Mouse (Mus musculus) thymus, postnatal 25 days (tissue): ENCODE results near the gene Rab17.

Experiments used
- DNase-seq: peaks from one replicate; pipeline ENCODE4 v3.0.0; 2022

Rab17 gene

GRCm38 (mm10) chr1:90969347-90969784, at the start of gene Rab17:
Gene Rab17, minus strand, starts transcription at chr1:90969661.
- no peak for DNase-seq

DNA sequence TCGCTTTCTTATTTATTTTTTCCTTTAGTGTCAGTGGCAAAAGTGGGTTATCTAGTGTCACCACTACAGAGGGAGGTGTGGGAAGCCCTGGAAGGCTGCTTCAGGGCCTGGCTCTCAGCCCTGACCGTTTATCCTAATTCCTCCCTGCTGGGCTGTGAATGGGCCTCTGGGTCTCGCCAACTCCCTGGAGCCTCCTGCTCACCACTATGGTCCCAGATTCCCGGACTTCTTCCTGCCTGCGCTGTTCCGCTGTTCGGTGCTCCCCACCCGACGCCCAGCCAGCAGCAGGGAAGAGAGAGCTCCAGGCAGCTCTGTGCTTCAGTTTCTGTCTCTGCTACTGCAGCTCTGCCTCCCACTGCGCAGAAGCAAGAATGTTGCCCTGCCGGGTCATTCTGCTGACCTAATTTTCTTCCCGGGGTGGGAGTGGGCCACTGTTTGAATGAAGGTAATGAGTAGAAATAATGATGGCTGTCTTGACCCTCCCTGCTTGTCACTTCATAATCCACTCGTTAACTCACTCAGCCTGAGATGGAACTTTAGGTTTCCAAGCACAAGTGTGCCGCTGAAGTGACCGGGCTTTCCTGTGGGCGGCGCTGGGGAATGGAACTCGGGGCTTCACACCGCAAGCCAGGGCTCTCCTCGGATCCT, 47.8 kb upstream of the Rab17 start:
- no peak for DNase-seq

GRCm38 (mm10) chr1:91015571-91015970, 46.1 kb upstream of the Rab17 start:
- DNase-seq, result no peak

DNA sequence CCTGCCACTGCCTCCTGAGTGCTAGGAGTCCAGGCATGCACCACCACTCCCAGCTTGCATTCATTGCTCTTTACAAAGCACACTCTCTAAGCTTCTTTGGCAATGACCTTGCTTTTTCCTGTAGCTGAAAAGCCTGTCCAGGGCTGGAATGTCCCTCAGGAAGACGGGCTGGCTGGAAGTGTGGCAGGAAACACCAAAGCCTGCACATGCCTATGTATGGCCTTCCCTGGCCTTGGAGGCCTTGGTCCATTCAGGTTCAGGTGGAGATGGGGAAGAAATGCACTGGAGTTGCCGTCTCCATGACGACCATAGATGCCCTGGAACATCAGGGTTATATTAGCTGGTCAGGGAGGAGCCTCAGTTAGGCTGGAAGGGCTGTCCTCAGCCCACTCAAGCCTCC, 44.3 kb upstream of the Rab17 start:
- DNase-seq, result no peak

DNA sequence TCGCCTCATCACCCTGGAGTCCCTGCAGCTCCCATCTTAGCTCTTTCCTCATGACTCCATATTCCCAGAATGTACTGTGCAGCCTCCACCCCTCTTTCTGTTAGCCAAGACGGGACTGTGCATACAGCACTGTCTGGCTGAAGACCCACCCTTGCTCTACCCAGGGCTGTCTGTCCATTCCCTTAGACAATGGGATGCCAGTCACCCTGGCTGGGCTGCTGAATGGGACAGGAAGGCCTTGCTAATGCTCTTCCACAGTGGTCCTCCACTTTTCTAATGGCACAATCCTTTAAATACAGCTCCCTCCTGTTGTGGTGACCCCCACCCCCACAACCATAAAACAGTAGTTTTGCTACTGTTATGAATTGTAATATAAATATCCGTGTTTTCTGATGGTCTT, 41.9 kb upstream of the Rab17 start:
- no peak for DNase-seq

DNA sequence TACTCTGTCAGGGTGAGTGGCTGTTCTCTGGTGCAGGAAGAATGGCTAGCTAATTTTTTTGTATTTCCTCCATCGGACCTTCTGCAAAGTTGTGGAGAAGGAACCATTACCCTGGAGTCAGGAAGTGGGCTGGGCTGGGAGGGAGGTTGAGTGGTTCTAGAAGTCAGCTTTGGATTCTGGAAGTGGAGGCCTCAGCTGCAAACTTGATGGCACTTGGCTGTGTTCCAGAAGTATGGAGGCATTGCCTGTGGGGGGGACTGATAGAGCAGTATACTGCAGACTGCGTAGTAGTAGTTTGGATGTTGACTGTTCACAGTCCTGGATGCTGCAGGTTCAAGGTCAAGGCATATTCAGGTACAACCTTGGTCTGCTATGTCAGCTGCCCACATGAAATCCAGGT, 41.3 kb upstream of the Rab17 start:
- no peak for DNase-seq

- no peak for DNase-seq
Measured at GRCm38 (mm10) chr1:91010216-91010615, 40.8 kb upstream of the Rab17 start.

- DNase-seq, result no peak
Measured at GRCm38 (mm10) chr1:91009266-91009665, 39.8 kb upstream of the Rab17 start.

GRCm38 (mm10) chr1:91008746-91009145, 39.3 kb upstream of the Rab17 start:
- DNase-seq, result no peak

GRCm38 (mm10) chr1:91008147-91008682, 38.8 kb upstream of the Rab17 start:
- DNase-seq, result no peak

GRCm38 (mm10) chr1:91006708-91007107, 37.2 kb upstream of the Rab17 start:
- no peak for DNase-seq

DNA sequence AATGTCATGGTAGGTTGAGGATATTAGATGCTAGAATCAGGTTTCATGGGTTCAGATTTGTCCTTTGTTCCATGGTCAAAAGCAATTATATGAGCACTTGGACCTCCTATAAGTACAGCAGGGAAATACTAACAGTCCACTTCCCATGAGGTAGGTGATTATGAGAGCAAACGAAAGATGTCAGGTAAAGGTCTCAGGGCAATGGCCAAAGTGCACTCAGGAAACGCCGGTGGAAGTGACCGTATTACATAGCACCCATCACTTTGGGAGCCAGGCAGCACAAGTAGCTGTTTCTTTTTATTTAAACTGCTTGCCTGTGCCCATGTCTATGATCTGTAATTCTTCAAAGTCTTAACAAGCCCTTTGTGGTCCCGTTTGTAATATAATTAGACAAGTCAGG, 36.6 kb upstream of the Rab17 start:
- no peak for DNase-seq

DNA sequence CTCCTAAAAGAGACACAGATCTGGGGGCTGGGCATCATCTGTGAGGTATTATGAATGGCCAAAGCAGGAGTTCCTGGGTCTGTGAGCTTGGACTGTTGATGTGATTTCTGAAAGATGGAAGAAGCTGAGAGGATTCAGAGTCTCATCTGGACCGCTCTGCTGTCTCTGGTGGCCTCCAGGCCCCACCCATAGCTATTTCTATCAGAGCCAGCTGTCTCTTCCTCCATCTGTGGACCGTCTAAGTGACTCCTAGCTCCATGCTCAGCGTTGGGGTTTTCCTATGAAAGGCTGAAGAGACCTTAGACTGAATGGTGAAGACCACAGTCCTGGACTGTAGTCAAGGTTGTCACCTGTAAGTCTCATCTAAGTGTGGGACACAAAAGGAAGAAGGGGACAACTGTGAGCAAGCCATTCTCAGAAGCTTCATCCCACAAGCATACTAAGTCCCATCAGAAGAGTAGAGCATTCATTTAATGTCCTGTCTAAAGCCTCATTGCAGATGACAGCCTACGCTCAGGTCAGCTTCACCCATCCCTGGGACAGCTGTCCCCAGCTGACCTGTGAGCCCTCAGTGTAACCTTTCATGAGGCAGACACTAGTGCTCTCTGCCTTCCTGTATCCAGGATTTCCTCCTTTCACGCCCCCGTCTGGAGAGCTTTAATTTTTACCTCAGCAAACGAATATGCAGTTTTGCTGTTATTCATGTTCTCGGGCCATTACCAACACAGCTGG, 34.2 kb upstream of the Rab17 start:
- no peak for DNase-seq

DNA sequence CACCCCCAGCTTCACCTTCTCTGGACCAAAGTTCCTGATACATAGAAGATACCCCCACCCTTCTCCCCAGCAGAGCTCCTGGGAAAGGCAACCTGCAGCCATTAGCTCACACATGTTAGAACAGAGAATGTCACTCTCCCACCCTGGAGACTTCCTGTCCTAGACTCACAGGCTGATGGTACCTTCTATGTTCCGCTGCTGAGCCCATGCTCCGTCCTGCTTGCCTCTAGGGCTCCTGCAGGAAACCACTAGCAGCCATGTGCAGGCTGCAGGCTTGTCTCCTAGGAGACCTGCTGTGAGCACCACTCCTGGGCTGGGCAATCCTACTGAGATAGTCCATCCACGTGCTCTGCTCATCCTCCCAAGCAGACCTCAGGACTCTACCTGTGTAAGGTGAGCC, 33.2 kb upstream of the Rab17 start:
- no peak for DNase-seq

DNA sequence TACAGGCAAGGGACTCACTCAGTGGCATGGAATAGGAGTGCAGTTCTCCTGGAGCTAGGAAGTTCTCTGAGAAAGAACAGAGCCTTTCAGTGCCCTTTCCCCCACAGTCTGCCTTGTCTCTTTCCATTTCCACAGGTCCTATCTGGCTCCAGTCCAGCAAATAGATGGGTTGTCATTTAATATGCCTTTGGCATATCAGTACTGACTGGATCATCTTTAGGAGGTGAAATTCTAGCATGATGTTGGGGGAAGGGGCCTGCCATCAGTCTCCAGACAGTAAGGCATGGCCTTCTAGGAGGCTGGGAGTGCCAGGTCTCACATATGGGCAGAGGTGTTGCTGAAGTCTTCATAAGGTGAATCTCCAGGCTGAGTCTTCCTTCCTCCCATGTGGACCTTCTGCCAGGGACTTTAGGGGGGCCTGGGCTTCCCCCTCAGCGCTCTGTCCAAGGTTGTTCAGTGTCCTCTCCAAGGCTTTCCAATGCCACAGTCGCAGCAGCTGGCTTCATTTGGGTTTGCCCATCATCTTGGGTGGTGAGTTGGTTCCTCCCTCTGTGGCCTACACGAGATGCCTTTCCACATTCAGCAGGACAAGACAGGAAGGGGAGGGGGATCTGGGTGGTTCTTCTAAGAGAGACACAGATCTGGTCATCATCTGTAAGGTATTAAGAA, 32.5 kb upstream of the Rab17 start:
- DNase-seq, result no peak

- DNase-seq, result no peak
Measured at GRCm38 (mm10) chr1:91001101-91001500, 31.6 kb upstream of the Rab17 start.

GRCm38 (mm10) chr1:90999911-91000601, 30.6 kb upstream of the Rab17 start:
- DNase-seq, result no peak

DNA sequence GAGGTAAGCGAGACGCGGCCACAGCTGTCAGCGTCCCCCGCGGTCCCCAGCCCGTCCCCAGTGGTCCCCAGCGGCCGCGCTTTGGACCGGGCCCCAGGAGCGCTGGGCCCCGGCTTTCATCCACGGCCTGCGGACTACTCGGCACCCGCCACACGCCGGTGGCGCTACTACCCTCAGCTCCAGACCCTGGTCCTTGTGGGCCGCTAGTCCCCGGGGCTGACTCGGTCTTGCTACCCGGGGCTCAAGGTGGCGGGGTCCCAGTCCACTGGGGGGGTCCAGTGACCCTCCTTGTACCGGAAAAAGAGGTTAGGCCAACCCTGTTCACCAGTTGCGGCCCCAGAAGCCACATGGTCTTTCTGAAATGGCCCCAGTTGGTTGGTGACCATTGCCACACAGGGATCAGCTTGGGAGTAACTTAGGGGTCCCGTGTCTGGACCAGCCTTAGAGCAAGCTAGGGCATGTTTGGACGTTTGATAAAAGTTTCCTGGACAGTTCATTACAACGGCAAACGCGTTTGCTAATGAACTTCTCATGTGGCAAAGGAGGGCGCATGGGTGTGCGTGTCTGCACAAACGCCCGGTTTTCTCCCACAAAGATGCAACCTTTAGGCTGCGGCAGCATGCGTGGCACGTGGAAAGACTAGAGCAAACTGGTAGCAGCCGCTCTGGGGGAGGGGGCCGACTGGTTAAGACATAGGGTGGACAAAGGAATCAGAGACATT, 29.6 kb upstream of the Rab17 start:
- DNase-seq, result no peak

GRCm38 (mm10) chr1:90998268-90998890, 28.9 kb upstream of the Rab17 start, which contains the start of gene Lrrfip1:
Gene Lrrfip1, plus strand, starts transcription at chr1:90998737.
- no peak for DNase-seq

GRCm38 (mm10) chr1:90997641-90998040, 28.2 kb upstream of the Rab17 start:
- no peak for DNase-seq

DNA sequence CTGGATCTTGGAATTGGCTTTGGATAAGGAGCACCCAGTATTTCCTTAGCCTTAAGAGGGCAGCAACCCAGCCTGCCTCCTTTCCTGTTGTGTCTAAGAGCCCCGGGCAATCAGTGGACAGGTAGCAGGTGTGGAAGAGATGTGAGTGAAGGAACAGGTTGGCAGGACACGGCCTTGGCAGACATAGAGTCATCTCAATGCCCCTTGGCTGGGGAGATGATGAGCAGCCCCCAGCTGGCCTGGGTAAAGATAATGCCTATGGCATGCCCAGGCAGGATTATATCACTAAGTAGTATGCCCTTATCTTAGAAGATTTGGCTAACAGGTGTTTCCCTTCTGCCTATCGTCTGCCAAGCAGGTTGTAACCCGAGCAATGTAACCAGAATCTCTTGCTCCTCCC, 27.7 kb upstream of the Rab17 start:
- DNase-seq, result no peak

DNA sequence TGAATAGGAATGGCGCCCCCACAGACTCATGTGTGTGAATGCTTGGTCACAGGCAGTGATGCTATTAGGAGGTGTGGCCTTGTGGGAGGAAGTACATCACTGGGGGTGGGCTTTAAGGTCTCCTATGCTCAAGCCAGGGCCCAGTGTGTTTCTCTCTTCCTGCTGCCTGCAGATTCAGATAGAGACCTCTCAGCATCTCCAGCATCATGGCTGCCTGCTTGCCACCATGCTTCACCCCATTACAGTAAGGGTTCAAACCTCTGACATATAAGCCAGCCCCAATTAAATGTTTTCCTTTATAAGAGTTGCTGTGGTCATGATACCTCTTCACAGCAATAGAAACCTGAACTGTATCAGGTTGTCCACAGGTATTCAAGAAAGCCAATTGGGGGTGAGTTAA, 26.5 kb upstream of the Rab17 start:
- no peak for DNase-seq
